Mouse (Mus musculus): ENCODE measurements around the gene Lcn9. TPM values are rescaled to one million over a fixed set of nuclear protein-coding genes. Genes with fewer than 3 reads are reported as not detected.

Lcn9 gene
- not detected in 2 replicates for polyA plus RNA-seq (2014; fragmentation: Nextera tagmentation; extraction: Ambion mirVana)

GRCm38 (mm10) chr2:25822806-25823205 is at the start of gene Lcn9:
Lcn9 (plus strand) TSS chr2:25823153.
- Histone ChIP-seq H3K36me3 (replicated peaks; ENCODE audit: control insufficient read depth, insufficient read depth) (no peaks in the 10 kb centered on the region), H3K4me2 (replicated peaks) (no peak within 1 kb of the TSS), H3K4me3 (replicated peaks; ENCODE audit: low read length) (no peak within 1 kb of the TSS), H3K4me1 (replicated peaks; ENCODE audit: control insufficient read depth, insufficient read depth, low read length) (no peaks in the 10 kb centered on the region), H3K27me3 (ENCODE audit: control insufficient read depth, insufficient read depth, low read length) (no peaks in the 10 kb centered on the region), H3K27ac (no peak within 1 kb of the TSS), H3K9ac (no peak within 1 kb of the TSS), H3K9me3 (ENCODE audit: control insufficient read depth, low read length) (no peaks in the 10 kb centered on the region)
- no peak for DNase-seq (ENCODE audit: low spot score)
- ATAC-seq (ENCODE audit: low FRiP score), result no peak
- 92% methylated on average over 1 of the region's 1 CpGs for WGBS

GRCm38 (mm10) chr2:25773507-25773906 is 49.4 kb upstream of the Lcn9 start:
- H3K27ac ChIP-seq, result no peak overlapping the region
- H3K27me3 ChIP-seq (ENCODE audit: control insufficient read depth, insufficient read depth, low read length), result no peaks in the 10 kb centered on the region
- no peaks in the 10 kb centered on the region for H3K36me3 ChIP-seq (replicated peaks; ENCODE audit: control insufficient read depth, insufficient read depth)
- H3K9ac ChIP-seq, result no peak overlapping the region
- H3K4me3 ChIP-seq (replicated peaks; ENCODE audit: low read length), result no peak overlapping the region
- H3K9me3 ChIP-seq (ENCODE audit: control insufficient read depth, low read length), result no peaks in the 10 kb centered on the region
- WGBS, result 90% methylated on average over 2 of the region's 2 CpGs
- ATAC-seq (ENCODE audit: low FRiP score) (no peak), DNase-seq (ENCODE audit: low spot score) (no peak)
- H3K4me1 ChIP-seq (replicated peaks; ENCODE audit: control insufficient read depth, insufficient read depth, low read length), result no peaks in the 10 kb centered on the region
- H3K4me2 ChIP-seq (replicated peaks), result no peak overlapping the region

- Histone ChIP-seq H3K4me1 (replicated peaks; ENCODE audit: control insufficient read depth, insufficient read depth, low read length) (no peaks in the 10 kb centered on the region), H3K36me3 (replicated peaks; ENCODE audit: control insufficient read depth, insufficient read depth) (no peaks in the 10 kb centered on the region), H3K9me3 (ENCODE audit: control insufficient read depth, low read length) (no peaks in the 10 kb centered on the region), H3K4me2 (replicated peaks) (no peak overlapping the region), H3K27me3 (ENCODE audit: control insufficient read depth, insufficient read depth, low read length) (no peaks in the 10 kb centered on the region), H3K4me3 (replicated peaks; ENCODE audit: low read length) (no peak overlapping the region), H3K9ac (no peak overlapping the region), H3K27ac (no peak overlapping the region)
- DNase-seq (ENCODE audit: low spot score) (no peak), ATAC-seq (ENCODE audit: low FRiP score) (no peak)
- 90% methylated on average over 2 of the region's 2 CpGs for WGBS
Measured at GRCm38 (mm10) chr2:25774640-25775039, 48.3 kb upstream of the Lcn9 start.

GRCm38 (mm10) chr2:25775991-25776390 is 47.0 kb upstream of the Lcn9 start:
- no peaks in the 10 kb centered on the region for H3K9me3 ChIP-seq (ENCODE audit: control insufficient read depth, low read length)
- no peak for DNase-seq (ENCODE audit: low spot score)
- H3K4me2 ChIP-seq (replicated peaks), result no peak overlapping the region
- H3K36me3 ChIP-seq (replicated peaks; ENCODE audit: control insufficient read depth, insufficient read depth), result no peaks in the 10 kb centered on the region
- H3K27ac ChIP-seq, result no peak overlapping the region
- no peaks in the 10 kb centered on the region for H3K4me1 ChIP-seq (replicated peaks; ENCODE audit: control insufficient read depth, insufficient read depth, low read length)
- WGBS, result 77% methylated on average over 3 of the region's 3 CpGs
- H3K4me3 ChIP-seq (replicated peaks; ENCODE audit: low read length), result no peak overlapping the region
- no peak overlapping the region for H3K9ac ChIP-seq
- no peaks in the 10 kb centered on the region for H3K27me3 ChIP-seq (ENCODE audit: control insufficient read depth, insufficient read depth, low read length)
- no peak for ATAC-seq (ENCODE audit: low FRiP score)

GRCm38 (mm10) chr2:25776717-25777116 is 46.2 kb upstream of the Lcn9 start, which contains the start of gene Lcn11:
Lcn11 (plus strand) TSS chr2:25777017.
- no peak within 1 kb of the TSS for H3K27ac ChIP-seq
- 100% methylated on average over 1 of the region's 1 CpGs for WGBS
- H3K4me1 ChIP-seq (replicated peaks; ENCODE audit: control insufficient read depth, insufficient read depth, low read length), result no peaks in the 10 kb centered on the region
- H3K4me2 ChIP-seq (replicated peaks), result no peak within 1 kb of the TSS
- no peaks in the 10 kb centered on the region for H3K27me3 ChIP-seq (ENCODE audit: control insufficient read depth, insufficient read depth, low read length)
- no peak within 1 kb of the TSS for H3K4me3 ChIP-seq (replicated peaks; ENCODE audit: low read length)
- no peak for ATAC-seq (ENCODE audit: low FRiP score)
- no peak for DNase-seq (ENCODE audit: low spot score)
- no peak within 1 kb of the TSS for H3K9ac ChIP-seq
- no peaks in the 10 kb centered on the region for H3K9me3 ChIP-seq (ENCODE audit: control insufficient read depth, low read length)
- no peaks in the 10 kb centered on the region for H3K36me3 ChIP-seq (replicated peaks; ENCODE audit: control insufficient read depth, insufficient read depth)

- WGBS, result 90% methylated on average over 9 of the region's 9 CpGs
- Histone ChIP-seq H3K9me3 (ENCODE audit: control insufficient read depth, low read length) (no peaks in the 10 kb centered on the region), H3K27ac (no peak overlapping the region), H3K27me3 (ENCODE audit: control insufficient read depth, insufficient read depth, low read length) (no peaks in the 10 kb centered on the region), H3K4me3 (replicated peaks; ENCODE audit: low read length) (no peak overlapping the region), H3K4me1 (replicated peaks; ENCODE audit: control insufficient read depth, insufficient read depth, low read length) (no peaks in the 10 kb centered on the region), H3K36me3 (replicated peaks; ENCODE audit: control insufficient read depth, insufficient read depth) (no peaks in the 10 kb centered on the region), H3K9ac (no peak overlapping the region), H3K4me2 (replicated peaks) (no peak overlapping the region)
- ATAC-seq (ENCODE audit: low FRiP score) (no peak), DNase-seq (ENCODE audit: low spot score) (no peak)
Measured at GRCm38 (mm10) chr2:25779076-25779475, 43.9 kb upstream of the Lcn9 start.

- H3K27me3 ChIP-seq (ENCODE audit: control insufficient read depth, insufficient read depth, low read length), result no peaks in the 10 kb centered on the region
- H3K4me1 ChIP-seq (replicated peaks; ENCODE audit: control insufficient read depth, insufficient read depth, low read length), result no peaks in the 10 kb centered on the region
- no peak overlapping the region for H3K4me2 ChIP-seq (replicated peaks)
- DNase-seq (ENCODE audit: low spot score), result no peak
- no peak overlapping the region for H3K4me3 ChIP-seq (replicated peaks; ENCODE audit: low read length)
- no peaks in the 10 kb centered on the region for H3K9me3 ChIP-seq (ENCODE audit: control insufficient read depth, low read length)
- H3K9ac ChIP-seq, result no peak overlapping the region
- ATAC-seq (ENCODE audit: low FRiP score), result no peak
- no peaks in the 10 kb centered on the region for H3K36me3 ChIP-seq (replicated peaks; ENCODE audit: control insufficient read depth, insufficient read depth)
- 71% methylated on average over 4 of the region's 4 CpGs for WGBS
- no peak overlapping the region for H3K27ac ChIP-seq
Measured at GRCm38 (mm10) chr2:25780921-25781320, 42.0 kb upstream of the Lcn9 start.

GRCm38 (mm10) chr2:25781957-25782356 is 41.0 kb upstream of the Lcn9 start, which contains the start of gene Gm13539:
Gm13539 (plus strand) TSS chr2:25782257.
- DNase-seq (ENCODE audit: low spot score) (no peak), ATAC-seq (ENCODE audit: low FRiP score) (no peak)
- H3K36me3 ChIP-seq (replicated peaks; ENCODE audit: control insufficient read depth, insufficient read depth), result no peaks in the 10 kb centered on the region
- no peak within 1 kb of the TSS for H3K4me3 ChIP-seq (replicated peaks; ENCODE audit: low read length)
- H3K4me2 ChIP-seq (replicated peaks), result no peak within 1 kb of the TSS
- 95% methylated on average over 3 of the region's 3 CpGs for WGBS
- H3K27ac ChIP-seq, result no peak within 1 kb of the TSS
- H3K4me1 ChIP-seq (replicated peaks; ENCODE audit: control insufficient read depth, insufficient read depth, low read length), result no peaks in the 10 kb centered on the region
- no peaks in the 10 kb centered on the region for H3K27me3 ChIP-seq (ENCODE audit: control insufficient read depth, insufficient read depth, low read length)
- no peaks in the 10 kb centered on the region for H3K9me3 ChIP-seq (ENCODE audit: control insufficient read depth, low read length)
- no peak within 1 kb of the TSS for H3K9ac ChIP-seq

- 67% methylated on average over 5 of the region's 5 CpGs for WGBS
- DNase-seq (ENCODE audit: low spot score), result no peak
Measured at GRCm38 (mm10) chr2:25785573-25786322, 37.2 kb upstream of the Lcn9 start.

More at GRCm38 (mm10) chr2:25785573-25786322, 37.2 kb upstream of the Lcn9 start:
- Histone ChIP-seq H3K27me3 (ENCODE audit: control insufficient read depth, insufficient read depth, low read length) (no peaks in the 10 kb centered on the region), H3K9me3 (ENCODE audit: control insufficient read depth, low read length) (no peaks in the 10 kb centered on the region), H3K4me1 (replicated peaks; ENCODE audit: control insufficient read depth, insufficient read depth, low read length) (no peaks in the 10 kb centered on the region), H3K36me3 (replicated peaks; ENCODE audit: control insufficient read depth, insufficient read depth) (no peaks in the 10 kb centered on the region), H3K4me2 (replicated peaks) (no peak overlapping the region), H3K4me3 (replicated peaks; ENCODE audit: low read length) (no peak overlapping the region), H3K27ac (no peak overlapping the region), H3K9ac (no peak overlapping the region)
- ATAC-seq (ENCODE audit: low FRiP score), result no peak

All from hindbrain, embryonic 14.5 days (tissue).